Mouse (Mus musculus): Measurements from ENCODE around the gene Grik2. TPM values are rescaled to one million over a fixed set of nuclear protein-coding genes. Genes with fewer than 3 reads are reported as not detected.
"Not testable (repeated sequence)": the region's sequence is repeated elsewhere in the genome, so short reads cannot be mapped to it uniquely, and the experiment has no call there.

Gene Grik2
- polyA plus RNA-seq, 2 experiments from 2014 or later, result not detected

DNA sequence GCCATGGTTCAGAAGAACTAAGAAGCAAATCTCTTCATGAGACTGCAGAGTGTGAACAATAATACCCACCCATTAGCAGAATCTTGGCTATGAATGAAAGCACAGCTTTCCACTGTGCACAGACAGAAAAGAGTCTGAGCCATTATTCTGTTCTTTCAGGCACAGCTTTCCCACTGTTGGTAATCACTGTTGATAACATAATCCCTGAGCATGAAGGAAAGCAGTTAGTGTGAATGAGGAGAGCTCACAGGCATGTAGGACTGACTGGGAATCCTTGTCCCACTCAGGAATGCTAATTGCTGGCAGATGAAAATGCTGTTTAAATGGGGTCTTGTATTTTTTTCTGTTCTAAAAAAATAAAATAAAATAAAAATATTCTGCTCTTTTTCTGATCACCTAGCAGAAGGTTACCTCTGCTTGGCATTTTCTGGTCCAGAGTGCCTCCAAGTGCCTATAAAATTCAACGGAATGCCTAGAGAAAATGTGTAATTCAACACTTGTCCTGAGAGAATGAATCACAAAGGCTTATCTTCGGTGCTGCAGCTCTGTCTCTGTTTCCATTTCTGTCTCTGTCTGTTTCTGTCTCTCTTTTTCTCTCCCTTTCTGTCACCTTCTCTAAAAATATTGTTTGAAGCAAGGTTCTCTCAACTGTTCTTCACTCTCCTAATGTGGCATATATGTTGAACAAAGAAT, 532.2 kb downstream of the Grik2 start:
- no peak for ATAC-seq

DNA sequence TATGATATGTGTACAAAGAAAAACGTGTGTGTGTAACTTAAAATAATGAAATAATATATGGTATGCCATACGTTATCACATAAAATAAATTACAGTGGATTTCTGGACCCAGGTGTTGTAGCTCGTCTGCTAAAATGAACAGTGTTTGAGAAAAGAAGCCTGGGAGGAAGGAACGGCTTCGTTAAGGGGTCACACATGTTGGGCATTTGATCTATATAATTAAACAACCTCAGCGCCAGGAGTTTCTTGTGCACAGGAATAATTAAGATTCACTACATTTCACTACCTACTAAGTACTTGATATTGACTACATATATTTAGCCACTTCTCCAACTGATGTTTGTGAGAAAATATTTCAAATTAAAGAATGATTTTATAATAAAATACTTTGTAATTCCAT, 551.2 kb downstream of the Grik2 start:
- ATAC-seq, result not testable (repeated sequence)

DNA sequence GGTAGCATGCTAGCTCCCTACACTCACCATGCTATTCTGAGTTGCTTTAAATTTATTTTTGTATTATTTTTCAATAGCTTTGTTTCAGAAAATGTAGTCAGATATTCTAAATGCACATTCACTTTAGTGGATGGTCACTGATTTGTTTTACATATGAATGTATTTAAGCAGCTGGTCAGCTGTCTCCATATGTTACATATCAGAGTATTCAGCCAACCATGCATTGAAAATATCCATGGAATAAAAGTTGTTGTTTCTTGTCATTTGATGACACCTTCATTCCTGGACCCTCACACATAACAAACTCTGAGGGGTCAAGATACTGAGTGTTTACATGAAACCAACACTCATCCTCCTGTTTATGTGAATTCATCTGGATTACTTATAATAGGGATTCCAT, 551.7 kb downstream of the Grik2 start:
- not testable (repeated sequence) for ATAC-seq

DNA sequence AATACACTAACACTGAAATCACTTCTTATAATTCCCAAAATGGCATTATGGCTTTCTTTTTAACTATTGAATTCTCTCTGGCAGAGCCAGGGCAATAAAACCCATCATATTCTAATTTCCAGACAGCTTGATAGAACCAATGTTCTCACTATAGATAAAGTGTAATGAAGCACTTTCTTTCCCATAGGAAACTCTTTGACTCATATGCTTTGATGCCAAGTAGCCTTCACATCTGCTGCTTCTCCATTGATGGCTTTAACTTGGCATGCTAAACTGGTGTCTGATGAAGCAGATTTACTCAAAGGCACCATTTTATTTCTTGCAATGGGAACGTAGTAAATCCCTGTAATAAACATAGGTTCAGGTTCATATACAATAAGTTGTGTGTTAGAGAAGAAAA, 568.5 kb downstream of the Grik2 start:
- ATAC-seq, result no peak

DNA sequence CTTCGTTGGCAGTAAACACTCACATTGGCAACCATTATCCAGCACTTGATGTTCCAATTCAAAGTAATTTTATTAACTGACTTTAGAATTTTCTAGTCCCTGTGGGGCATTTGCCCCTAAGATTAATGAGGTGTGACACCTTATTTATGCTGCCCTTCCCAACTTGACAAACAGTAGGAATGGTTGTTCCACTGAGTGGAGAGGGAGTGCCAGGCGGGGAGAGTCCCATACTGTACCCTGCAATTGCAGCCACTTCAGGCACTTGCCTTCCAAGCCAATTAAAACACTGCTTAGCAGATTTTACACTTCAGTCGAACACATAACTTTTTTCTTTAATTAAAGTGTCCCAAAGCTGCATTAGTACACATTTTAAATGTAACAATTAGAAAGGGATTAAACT, 568.9 kb downstream of the Grik2 start:
- ATAC-seq, result no peak

DNA sequence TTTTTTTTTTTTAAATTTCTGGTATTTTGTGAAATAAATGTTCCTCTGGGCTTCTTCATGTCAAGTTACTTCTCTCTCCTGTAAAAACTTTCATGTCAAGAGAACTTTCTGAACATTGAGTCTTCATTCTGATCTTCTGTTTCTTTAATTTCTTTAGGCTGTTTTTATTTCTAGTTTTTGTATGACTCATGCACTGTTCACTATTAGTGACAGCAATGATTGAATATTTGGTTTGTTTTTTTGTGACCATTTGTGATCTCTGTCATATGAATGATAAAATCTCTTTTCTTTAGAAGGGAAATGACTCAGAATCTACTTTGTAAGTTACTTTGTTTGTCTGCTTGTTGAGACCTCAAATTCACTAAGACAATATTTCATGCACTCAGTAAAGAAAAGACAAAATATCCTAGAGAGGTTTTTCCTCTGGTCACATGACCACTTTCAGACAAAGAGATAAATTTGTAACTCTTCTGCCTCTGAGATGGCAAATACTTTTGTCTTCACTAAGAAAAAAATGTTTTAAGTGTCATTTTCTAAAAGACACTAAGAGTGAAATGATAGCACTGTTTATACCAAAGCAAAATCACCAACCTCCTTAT, 596.7 kb downstream of the Grik2 start:
- no peak for ATAC-seq

DNA sequence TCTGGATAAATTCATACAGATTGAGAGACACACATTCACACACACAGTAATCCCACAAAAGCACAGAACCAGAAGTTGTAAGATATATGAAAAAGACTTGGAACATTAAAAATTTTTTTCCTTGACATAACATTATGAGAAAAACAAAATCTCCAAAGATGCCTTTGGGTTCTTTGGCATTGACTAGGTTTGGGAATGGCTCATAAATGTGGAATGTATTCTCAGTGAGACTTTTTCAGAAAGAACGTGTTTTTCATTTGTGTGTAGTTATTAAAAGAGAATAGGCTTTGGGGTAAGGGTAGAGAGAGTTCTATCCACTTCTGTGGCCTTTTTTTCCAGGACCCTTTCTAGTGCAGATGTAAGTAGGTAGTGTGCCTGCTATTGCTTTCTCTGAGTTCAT, 597.3 kb downstream of the Grik2 start:
- ATAC-seq, result no peak

DNA sequence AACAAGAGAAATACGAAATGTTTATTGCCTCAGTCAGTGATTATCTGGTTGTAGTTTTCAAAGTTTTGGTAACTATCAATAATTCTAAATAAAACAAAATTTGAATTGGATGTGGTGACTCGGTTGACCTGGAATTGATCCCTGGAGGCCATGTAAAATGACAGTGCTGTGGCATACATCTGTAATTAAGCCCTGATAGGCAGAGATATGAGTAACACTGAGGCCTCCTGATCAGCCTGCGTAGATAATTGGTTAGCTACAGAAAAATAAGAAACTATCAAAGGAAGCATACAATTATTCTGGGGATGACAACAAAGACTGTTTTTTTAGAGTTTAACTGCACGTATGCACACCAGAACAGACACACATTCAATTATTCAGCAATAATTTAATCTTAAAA, 634.4 kb downstream of the Grik2 start:
- no peak for ATAC-seq

DNA sequence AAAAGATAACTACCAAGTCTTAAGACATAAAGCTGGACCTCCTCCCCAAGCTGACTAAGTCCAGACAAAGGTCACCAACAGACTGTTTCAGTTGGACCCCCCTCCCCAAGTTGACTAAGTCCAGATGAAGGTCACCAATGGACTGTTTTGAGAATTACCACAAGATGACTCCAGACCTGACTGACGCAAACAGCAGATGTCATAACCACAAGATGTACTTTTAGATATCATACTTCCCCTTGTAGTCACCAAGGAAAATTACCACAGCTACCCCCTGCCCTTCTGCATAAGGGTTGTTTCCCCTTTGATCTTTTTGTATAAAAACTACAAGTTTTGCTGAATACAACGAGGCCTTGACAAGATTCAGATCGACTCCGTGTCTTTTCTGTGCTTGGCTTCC, 637.1 kb downstream of the Grik2 start:
- ATAC-seq, result not testable (repeated sequence)

DNA sequence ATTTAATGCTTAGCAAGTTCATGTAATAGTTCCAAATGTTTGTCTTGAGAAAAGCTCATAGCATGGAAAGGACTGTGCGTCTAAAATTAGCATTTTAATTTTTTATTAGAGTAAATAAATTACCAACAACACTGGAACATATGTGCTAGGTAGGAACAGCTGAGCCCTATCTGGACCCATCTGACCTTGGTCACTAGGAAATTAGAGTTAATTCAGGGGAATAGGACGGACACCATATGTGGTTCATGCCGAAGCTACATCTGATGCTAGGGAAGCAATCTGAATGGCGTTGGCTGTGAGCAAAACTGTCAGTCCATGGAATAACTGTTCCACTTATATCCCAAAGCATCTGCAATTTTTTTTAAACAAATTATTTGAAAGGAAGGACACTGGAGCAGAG, 638.9 kb downstream of the Grik2 start:
- no peak for ATAC-seq

DNA sequence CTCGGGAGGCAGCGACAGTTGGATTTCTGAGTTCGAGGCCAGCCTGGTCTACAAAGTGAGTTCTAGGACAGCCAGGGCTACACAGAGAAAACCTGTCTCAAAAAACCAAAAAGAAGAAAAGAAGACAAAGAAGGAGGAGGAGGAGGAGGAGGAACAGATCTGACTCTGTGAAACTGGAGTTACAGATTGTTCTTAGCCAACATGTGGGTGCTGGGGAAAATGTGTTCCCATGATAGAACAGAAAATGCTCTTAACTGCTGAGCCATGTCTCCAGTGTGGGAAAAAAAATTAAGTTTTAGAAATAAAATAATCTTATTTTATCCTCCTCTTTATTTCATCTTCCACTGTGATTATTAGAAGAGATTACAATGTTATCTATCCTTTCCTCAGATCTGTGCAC, 645.9 kb downstream of the Grik2 start:
- ATAC-seq, result no peak

DNA sequence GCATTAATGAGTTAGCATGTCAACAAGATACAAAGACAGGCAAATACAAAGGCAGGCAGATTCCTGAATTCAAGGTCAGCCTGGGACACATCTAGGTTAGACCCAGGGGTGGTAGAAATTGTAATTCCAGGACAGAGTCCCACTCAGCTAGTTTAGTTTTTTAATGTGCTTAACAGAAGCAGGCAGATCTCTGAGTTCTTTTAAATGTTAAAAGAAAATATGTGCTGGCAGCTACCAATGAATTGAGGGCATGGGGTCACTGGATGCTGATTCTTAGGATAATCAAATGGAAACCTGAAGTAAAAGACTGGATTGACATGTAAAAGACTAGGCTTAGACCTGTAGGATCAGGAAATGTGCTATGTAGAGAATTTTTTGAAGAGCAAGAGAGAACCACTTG, 651.8 kb downstream of the Grik2 start:
- no peak for ATAC-seq

DNA sequence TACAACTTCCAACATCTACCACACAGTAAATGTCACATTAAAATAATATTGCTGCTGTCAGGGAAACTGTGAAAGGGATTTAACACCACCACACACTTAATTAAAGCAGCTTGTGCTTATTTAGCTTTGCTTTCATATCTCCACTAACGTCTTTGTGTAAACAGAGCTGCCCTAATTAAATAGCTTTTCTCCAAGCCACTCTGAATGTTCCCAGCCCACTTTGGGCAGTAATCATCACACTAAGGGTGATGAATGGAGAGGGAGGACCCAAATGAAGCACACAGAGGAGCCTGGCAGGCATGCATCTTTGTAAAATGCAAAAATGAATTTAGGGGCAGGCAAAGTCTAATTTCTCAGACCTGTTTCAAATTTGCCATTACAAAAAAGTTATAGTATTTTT, 657.3 kb downstream of the Grik2 start:
- ATAC-seq, result no peak

DNA sequence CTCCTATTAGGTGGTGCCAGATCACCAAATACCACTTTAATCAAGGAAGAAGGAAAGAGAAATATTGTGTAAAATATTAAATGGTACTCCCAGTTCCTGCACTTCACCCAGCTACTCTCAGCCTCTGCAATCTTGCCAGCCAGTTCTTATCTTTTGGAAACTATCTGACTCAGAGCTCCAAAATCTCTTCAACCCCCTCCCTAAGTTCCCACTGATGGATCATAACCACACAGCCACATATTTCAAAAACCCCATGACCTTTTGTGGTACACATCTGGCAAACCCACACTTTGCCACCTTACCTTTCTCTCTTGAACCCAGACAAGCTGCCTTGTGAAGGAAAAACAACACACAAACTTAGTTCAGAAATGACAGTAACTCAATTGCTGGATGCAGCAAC, 738.2 kb downstream of the Grik2 start:
- ATAC-seq, result no peak

DNA sequence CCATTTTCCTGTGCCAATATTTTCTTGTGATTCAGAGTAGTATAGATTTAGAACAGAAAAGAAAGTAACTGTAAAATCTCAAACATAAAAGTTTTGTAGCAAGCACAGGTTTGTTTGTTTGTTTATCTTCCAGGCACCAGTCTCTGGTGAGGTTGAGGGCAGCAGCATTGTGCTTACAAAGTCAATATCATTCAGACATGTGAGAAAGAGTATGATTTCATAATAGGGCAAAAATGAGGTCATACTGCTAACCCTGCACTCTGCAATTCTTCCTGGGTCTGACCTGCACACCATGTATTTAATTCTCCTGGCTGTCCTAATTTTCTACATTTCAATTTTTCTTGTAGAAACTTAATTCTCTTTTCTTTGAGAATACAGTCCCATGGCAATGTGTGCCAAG, 739.2 kb downstream of the Grik2 start:
- no peak for ATAC-seq

Data from CD4-positive, CD25-positive, alpha-beta regulatory T cell, adult 4 months (primary cell).